Mouse (Mus musculus) lung, postnatal 0 days (tissue): ENCODE measurements around the gene Pttg1ip. TPM values are rescaled to one million over a fixed set of nuclear protein-coding genes. Genes with fewer than 3 reads are reported as not detected.
A peak's percentile ranks its signal among the peaks of the same experiment; 100 is the strongest.

Experiments
- ATAC-seq: fragments of 200-750 bp; cut with Nextera tagmentation; 2 replicates; pipeline ENCODE4 v1.8.0; 2017; ENCODE audit warnings: moderate library complexity
- DNase-seq: peaks from one replicate; pipeline ENCODE4 v3.0.0-alpha.2; 2016; ENCODE audit warnings: low spot score
- H3K27ac ChIP-seq: fragments of 300-500 bp; sonication (generic); 2 replicates; pipeline ENCODE4 v1.5.1; 2014; ENCODE audit warnings: antibody characterized with exemption, mild to moderate bottlenecking, low read length, mixed read lengths
- H3K27me3 ChIP-seq: fragments of 300-500 bp; sonication (generic); replicated peaks from 2 replicates; pipeline ENCODE4 v1.6.1; 2014; ENCODE audit warnings: low read length, mixed read lengths; ENCODE audit not compliant: insufficient read depth
- H3K36me3 ChIP-seq: fragments of 300-500 bp; sonication (generic); 2 replicates; pipeline ENCODE4 v1.6.1; 2014; ENCODE audit warnings: low read length, mixed read lengths; ENCODE audit not compliant: insufficient read depth
- H3K4me1 ChIP-seq: fragments of 300-500 bp; sonication (generic); 2 replicates; pipeline ENCODE4 v1.6.1; 2014; ENCODE audit warnings: antibody characterized with exemption, low read depth, low read length, mixed read lengths; ENCODE audit not compliant: insufficient read depth
- H3K4me2 ChIP-seq: fragments of 300-500 bp; sonication (generic); replicated peaks from 2 replicates; pipeline ENCODE4 v1.6.1; 2014; ENCODE audit warnings: low read depth, mild to moderate bottlenecking, low read length, moderate library complexity, mixed read lengths
- H3K4me3 ChIP-seq: fragments of 300-500 bp; sonication (generic); 2 replicates; pipeline ENCODE4 v1.5.1; 2014; ENCODE audit warnings: low read depth, low read length
- H3K9ac ChIP-seq: fragments of 300-500 bp; sonication (generic); replicated peaks from 2 replicates; pipeline ENCODE4 v1.6.1; 2014; ENCODE audit warnings: low read depth, mild to moderate bottlenecking
- H3K9me3 ChIP-seq: fragments of 300-500 bp; sonication (generic); 2 replicates; pipeline ENCODE4 v1.6.1; 2016; ENCODE audit warnings: low read length, mixed read lengths
- CTCF ChIP-seq: IDR thresholded peaks from 2 replicates; pipeline ENCODE4 v1.5.1; 2016; ENCODE audit warnings: antibody characterized with exemption, mild to moderate bottlenecking
- EP300 ChIP-seq: IDR thresholded peaks from 2 replicates; pipeline ENCODE4 v1.6.1; 2016; ENCODE audit warnings: antibody characterized with exemption, mild to moderate bottlenecking, control low read depth
- WGBS: fragments of 180-500 bp; shearing (Covaris S2); extraction: QIAGEN DNeasy Blood & Tissue Kit; methylation state at CpG from one replicate; pipeline ENCODE4 v1.1.7; 2014; 5-methylcytosine and 5-hydroxymethylcytosine counted together
- polyA plus RNA-seq: library from polyadenylated mRNA; unstranded; fragments of >200 nt; fragmentation: Nextera tagmentation; extraction: Ambion mirVana; gene quantifications from 2 replicates; pipeline ENCODE4 v1.2.1, GENCODE M21; 2015

Gene Pttg1ip
- polyA plus RNA-seq = 189 and 207 TPM in 2 replicates

DNA sequence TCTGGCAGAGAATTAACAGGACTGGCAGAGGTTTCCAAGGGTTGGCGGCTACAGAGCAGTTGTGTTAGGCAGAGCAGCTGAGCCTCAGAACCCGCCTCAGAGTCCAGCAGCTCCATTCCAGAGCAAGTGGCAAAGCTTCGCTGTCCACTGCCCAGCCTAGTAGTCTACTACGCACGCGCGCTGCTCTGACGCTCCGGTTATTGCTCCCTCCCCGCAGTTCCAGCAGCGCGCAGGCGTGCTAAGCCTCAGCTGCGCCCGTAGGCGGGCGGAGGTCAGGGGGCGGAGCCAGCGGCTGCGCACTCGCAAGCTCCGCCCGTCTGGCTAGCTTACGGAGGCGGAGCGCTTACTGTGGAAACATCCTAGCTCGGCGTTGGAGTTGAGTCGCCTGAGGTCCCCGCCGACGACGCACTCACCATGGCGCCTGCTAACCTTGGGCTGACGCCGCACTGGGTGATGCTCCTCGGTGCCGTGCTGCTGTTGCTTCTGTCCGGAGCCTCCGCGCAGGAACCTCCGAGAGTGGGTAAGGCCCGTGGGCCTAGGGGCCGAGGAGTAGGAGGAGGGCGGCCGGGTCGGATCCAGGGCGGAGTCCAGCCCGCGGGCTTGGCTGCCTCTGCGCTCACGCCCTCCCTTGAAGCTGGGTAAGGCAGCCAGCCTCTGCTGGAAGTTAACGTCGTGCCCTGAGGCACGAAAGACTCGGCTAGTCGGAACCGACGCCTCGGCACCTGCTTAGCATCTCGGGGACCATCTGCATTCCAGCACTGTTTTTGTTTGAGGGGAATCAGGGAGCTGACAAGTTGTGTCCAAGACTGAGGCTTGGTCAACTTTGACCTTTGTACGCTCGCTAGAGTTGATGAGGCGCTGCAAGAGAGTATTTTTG lies at the start of gene Pttg1ip:
Gene Pttg1ip (plus strand): TSS at position 313 of the 877 bp plus-strand sequence.
- no peaks in the 10 kb centered on the region for H3K27me3 ChIP-seq

DNA sequence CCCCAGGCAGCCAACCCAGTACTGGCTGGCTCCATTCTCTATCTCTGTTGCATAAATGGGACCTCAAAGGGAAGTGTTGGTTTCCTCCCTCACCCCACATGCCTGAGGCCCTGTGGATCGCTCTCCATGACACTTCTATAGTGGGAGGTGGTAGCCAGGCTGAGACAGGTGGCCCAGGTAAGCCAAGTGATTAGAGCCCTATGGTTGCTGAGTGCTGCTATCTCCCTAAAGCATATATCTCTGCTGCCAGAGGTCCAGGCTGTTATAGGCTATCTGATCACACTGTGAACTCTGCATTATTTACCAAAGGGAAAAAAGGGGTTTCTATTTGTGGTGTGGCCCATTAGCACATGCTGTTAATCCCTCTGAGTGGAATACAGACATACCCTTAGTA lies 49.5 kb upstream of the Pttg1ip start:
- Histone ChIP-seq H3K27me3 (no peaks in the 10 kb centered on the region), H3K4me1 (no peaks in the 10 kb centered on the region), H3K4me3 (no peak overlapping the region), H3K36me3 (no peaks in the 10 kb centered on the region), H3K27ac (no peak overlapping the region), H3K9me3 (no peaks in the 10 kb centered on the region), H3K4me2 (no peak overlapping the region), H3K9ac (no peak overlapping the region)
- TF ChIP-seq CTCF = no peak
- TF ChIP-seq EP300 = no peak
- no peak for ATAC-seq
- 63% methylated on average over 1 of the region's 1 CpGs for WGBS
- DNase-seq = no peak

More for the DNA sequence above, at the start of gene Pttg1ip:
- ATAC-seq (peak; percentile 95), DNase-seq (peak; percentile 100)
- no peak for TF ChIP-seq EP300
- TF ChIP-seq CTCF = no peak
- Histone ChIP-seq H3K9ac (peak within 1 kb of the TSS; percentile 59), H3K36me3 (no peaks in the 10 kb centered on the region), H3K4me1 (peaks cover 13% of the 10 kb centered on the region), H3K4me2 (peak within 1 kb of the TSS; percentile 72), H3K9me3 (no peaks in the 10 kb centered on the region), H3K4me3 (peak within 1 kb of the TSS; percentile 58), H3K27ac (peak within 1 kb of the TSS; percentile 97)
- 1% methylated on average over 64 of the region's 64 CpGs for WGBS

DNA sequence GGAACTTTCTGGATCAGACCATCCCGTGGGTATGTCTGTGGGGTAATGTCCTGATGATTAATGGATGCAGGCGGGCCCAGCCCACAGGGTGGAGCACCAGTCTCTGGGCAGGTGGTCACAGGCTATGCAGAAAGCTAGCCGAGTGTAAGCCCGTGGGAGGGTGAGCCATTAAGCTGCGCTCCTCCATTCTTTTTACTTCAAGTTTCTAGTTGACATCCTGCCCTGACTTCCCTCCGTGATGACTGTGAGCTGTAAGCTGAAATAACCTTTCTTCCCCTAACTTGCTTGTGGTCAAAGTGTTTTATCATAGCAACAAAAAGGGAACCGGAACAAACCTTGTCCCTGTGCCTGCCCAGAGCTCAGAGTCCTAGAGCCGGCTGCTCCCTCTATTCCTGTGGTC lies 44.8 kb upstream of the Pttg1ip start:
- no peaks in the 10 kb centered on the region for H3K27me3 ChIP-seq
- ATAC-seq (peak; percentile 55), DNase-seq (peak; percentile 45)
- no peaks in the 10 kb centered on the region for H3K9me3 ChIP-seq
- H3K4me3 ChIP-seq = no peak overlapping the region
- no peak overlapping the region for H3K9ac ChIP-seq
- H3K4me1 ChIP-seq = no peaks in the 10 kb centered on the region
- no peak overlapping the region for H3K4me2 ChIP-seq
- no peak overlapping the region for H3K27ac ChIP-seq
- 68% methylated on average over 8 of the region's 8 CpGs for WGBS
- H3K36me3 ChIP-seq = no peaks in the 10 kb centered on the region
- no peak for TF ChIP-seq CTCF
- TF ChIP-seq EP300 = no peak

DNA sequence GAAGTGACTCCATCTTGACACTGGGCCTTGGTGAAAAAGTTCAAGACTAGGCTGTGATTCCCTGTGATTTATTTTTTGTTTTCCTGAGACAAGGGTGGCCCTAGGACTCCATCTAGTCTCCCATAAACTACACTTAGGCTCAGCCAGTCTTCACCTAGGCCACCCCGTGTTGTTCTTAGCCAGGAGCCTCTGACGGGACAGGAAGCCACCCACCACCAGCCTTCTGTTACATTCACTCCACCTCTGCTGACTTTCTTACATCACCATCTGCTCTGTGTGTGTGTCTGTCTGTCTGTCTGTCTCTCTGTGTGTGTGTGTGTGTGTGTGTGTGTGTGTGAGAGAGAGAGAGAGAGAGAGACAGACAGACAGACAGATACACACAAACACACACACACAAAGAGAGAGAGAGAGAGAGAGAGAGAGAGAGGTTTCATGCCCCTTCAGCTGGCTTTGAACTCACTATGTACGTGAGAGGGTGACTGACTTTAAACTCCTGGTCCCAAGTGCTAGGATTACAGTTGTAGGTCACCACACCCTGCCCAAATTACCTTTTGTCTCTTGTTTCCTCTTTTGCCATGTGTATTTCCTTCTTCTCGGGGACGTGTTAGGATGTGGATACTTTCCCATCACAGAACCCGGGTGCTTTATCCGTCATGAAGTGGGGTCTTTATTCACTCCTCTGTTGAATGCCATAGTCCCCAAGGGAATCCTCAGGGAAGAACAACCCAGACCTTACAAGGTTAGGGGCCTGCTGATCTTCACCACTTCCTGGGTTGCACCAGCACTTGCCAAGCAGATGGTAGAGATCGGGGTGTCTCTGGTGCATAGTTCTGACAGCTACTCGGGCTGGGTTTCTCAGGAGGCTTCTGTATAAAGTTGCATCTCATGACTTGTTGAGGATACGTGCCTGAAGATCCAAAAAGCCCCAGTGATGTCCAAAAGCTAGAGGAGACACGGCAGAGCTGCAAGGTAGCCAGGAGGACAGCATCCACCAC lies 44.0 kb upstream of the Pttg1ip start:
- no peak overlapping the region for H3K4me2 ChIP-seq
- no peaks in the 10 kb centered on the region for H3K4me1 ChIP-seq
- no peak for DNase-seq
- no peak overlapping the region for H3K4me3 ChIP-seq
- TF ChIP-seq EP300 = no peak
- TF ChIP-seq CTCF = no peak
- H3K9ac ChIP-seq = no peak overlapping the region
- no peaks in the 10 kb centered on the region for H3K9me3 ChIP-seq
- no peaks in the 10 kb centered on the region for H3K36me3 ChIP-seq
- no peak overlapping the region for H3K27ac ChIP-seq
- WGBS = 66% methylated on average over 11 of the region's 11 CpGs
- no peak for ATAC-seq
- H3K27me3 ChIP-seq = no peaks in the 10 kb centered on the region

DNA sequence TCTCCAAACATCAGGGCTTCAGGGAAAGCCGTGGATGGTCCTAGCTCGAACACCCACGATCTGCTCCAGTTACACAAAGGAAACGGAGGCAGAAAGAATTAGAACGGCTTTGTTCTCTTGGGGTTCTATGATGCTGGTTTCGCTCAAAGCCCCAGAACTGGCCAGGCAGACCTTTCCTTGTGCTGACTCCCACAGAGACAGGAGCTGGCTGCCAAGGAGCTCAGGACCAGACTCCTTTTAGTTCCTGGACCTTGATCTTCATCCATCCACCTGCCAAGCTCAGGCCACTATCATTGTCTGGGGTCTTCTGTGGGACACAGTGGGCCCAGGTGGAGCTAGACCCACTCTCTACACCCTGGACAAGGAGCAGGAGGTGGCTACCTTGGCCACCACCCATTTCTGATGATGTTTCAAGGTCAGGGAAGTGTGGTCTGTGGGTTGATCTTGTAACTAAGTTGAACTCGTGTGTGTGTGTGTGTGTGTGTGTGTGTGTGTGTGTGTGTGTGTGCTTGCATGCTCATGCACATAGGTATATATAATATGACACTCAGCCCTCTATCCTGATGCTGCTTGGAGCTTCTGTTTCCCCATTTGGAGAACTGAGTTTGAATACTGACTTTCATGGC lies 42.1 kb upstream of the Pttg1ip start:
- 75% methylated on average over 7 of the region's 7 CpGs for WGBS
- no peak overlapping the region for H3K27ac ChIP-seq
- H3K36me3 ChIP-seq = no peaks in the 10 kb centered on the region
- H3K27me3 ChIP-seq = no peaks in the 10 kb centered on the region
- H3K4me1 ChIP-seq = no peaks in the 10 kb centered on the region
- H3K4me3 ChIP-seq = no peak overlapping the region
- no peak for TF ChIP-seq CTCF
- TF ChIP-seq EP300 = no peak
- DNase-seq (no peak), ATAC-seq (no peak)
- no peak overlapping the region for H3K9ac ChIP-seq
- no peaks in the 10 kb centered on the region for H3K9me3 ChIP-seq
- no peak overlapping the region for H3K4me2 ChIP-seq
